Mouse (Mus musculus) left cerebral cortex, adult 6 months (tissue): Measurements from ENCODE around the gene Tifab. TPM values are rescaled to one million over a fixed set of nuclear protein-coding genes. Genes with fewer than 3 reads are reported as not detected.

Experiments used
- long read RNA-seq, 2 experiments: library from polyadenylated mRNA; unstranded; transcript quantifications; one replicate each; pipeline ENCODE4 v2.0.0; 2019 to 2020
- polyA plus RNA-seq: library from polyadenylated mRNA; unstranded; fragments of <200 nt; fragmentation: Nextera tagmentation; gene quantifications from 2 replicates; pipeline ENCODE4 v1.2.3, GENCODE M21; 2021

Gene Tifab
- 0.96 and 1.4 TPM in 2 replicates for polyA plus RNA-seq
- long read RNA-seq, experiment 1, partial matches to known transcripts = 3 of 10 reads
- long read RNA-seq, experiment 1, other reads (novel, unspliced or antisense) = 2 of 10 reads
- long read RNA-seq, experiment 2, partial matches to known transcripts = 0 of 1 reads
- long read RNA-seq, experiment 2, other reads (novel, unspliced or antisense) = 0 of 1 reads

DNA sequence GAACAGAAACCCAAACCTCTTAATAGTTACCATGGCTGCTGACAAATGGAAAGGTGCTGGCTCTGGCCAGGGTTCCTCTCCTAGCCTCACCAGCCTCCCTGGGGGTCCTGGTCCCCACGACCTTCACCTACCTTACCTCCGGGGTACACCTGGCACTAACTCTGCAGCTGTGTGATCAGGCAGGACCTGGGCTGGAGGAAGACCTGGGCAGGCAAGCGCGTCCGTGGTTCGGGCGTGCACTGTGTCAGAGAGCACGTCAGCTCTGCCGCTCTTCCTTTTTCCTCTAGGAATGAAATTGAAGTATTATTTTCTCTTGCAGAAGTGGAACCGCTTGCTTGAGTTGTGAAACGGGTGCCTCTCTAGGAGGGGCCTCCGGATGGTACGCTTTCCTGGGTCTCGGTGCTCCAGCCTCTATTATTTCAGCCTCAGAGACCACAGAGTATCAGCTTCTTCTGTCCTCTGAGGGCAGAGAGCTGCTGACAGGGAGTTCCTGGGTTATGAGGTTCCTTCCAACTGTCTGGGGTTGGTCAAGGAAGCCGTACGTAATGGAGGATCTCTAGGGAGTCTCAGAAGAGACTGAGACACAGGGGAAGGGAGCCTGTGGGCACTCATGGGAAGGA is at the start of gene Tifab:
Gene Tifab (minus strand): TSS at position 470 of the 620 bp plus-strand sequence.

DNA sequence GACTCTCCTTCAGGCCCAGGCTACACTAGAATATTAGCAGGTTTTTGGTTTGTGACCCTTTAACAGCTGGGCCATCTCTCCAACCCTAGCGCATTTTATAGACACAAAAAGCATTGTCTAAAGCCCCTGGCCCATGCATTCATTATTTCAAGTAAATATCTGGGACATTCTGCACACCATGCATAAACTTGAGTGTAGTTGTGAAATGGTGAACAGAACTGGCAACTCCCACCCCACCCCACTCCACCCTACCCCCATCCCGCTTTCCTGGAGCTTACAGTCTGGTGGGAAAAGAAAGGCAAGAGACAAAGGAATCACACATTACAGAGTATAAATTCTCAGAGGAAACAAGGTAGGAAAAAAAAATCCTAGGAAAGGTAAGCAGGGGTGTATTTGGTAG is 42.5 kb downstream of the Tifab start, which contains the start of gene H2afy:
Gene H2afy (minus strand): TSS at position 162 of the 400 bp plus-strand sequence.

Other genes with a start within 250 kb of the Tifab start
- gene H2afy, start 42.5 kb downstream of the Tifab start, polyA plus RNA-seq = 35.1 and 92.5 TPM in 2 replicates
- gene Neurog1, start 73.3 kb upstream of the Tifab start, polyA plus RNA-seq = 0.33 TPM in 1 of 2 replicates, not detected in the other
- gene Cxcl14, start 117.7 kb upstream of the Tifab start, polyA plus RNA-seq = 44.6 and 115 TPM in 2 replicates
- gene Gm3045, start 247.7 kb upstream of the Tifab start, polyA plus RNA-seq = 0.08 TPM in 1 of 2 replicates, not detected in the other